Mouse (Mus musculus) heart, postnatal 0 days (tissue): Measurements from ENCODE around the gene Ank2. TPM values are rescaled to one million over a fixed set of nuclear protein-coding genes. Genes with fewer than 3 reads are reported as not detected.

Experiments used
- ATAC-seq: fragments of 200-750 bp; cut with Nextera tagmentation; 2 replicates; pipeline ENCODE4 v1.8.0; 2017; ENCODE audit warnings: low read depth, moderate number of reproducible peaks, moderate library complexity; ENCODE audit not compliant: insufficient read depth
- DNase-seq: peaks from one replicate; pipeline ENCODE4 v3.0.0-alpha.2; 2016; ENCODE audit warnings: low spot score
- H3K27ac ChIP-seq: fragments of 300-500 bp; sonication (generic); 2 replicates; pipeline ENCODE4 v1.5.1; 2014; ENCODE audit warnings: low read depth, mild to moderate bottlenecking
- H3K27me3 ChIP-seq: fragments of 300-500 bp; sonication (generic); 2 replicates; pipeline ENCODE4 v1.6.1; 2014; ENCODE audit warnings: low read length, mixed read lengths; ENCODE audit not compliant: control insufficient read depth, insufficient read depth
- H3K36me3 ChIP-seq: fragments of 300-500 bp; sonication (generic); replicated peaks from 2 replicates; pipeline ENCODE4 v1.6.1; 2014; ENCODE audit warnings: low read length, mixed read lengths; ENCODE audit not compliant: control insufficient read depth, insufficient read depth
- H3K4me1 ChIP-seq: fragments of 300-500 bp; sonication (generic); 2 replicates; pipeline ENCODE4 v1.6.1; 2014; ENCODE audit warnings: antibody characterized with exemption; ENCODE audit not compliant: control insufficient read depth, insufficient read depth
- H3K4me2 ChIP-seq: fragments of 300-500 bp; sonication (generic); 2 replicates; pipeline ENCODE4 v1.6.1; 2014; ENCODE audit warnings: low read depth, mild to moderate bottlenecking, low read length, moderate library complexity
- H3K4me3 ChIP-seq: fragments of 300-500 bp; sonication (generic); 2 replicates; pipeline ENCODE4 v1.5.1; 2014; ENCODE audit warnings: low read depth, low read length
- H3K9ac ChIP-seq: fragments of 300-500 bp; sonication (generic); replicated peaks from 2 replicates; pipeline ENCODE4 v1.6.1; 2014; ENCODE audit warnings: low read depth, low read length, mixed read lengths
- H3K9me3 ChIP-seq: fragments of 300-500 bp; sonication (generic); replicated peaks from 2 replicates; pipeline ENCODE4 v1.6.1; 2016; ENCODE audit warnings: low read length; ENCODE audit not compliant: control insufficient read depth
- CTCF ChIP-seq: IDR thresholded peaks from 2 replicates; pipeline ENCODE4 v1.5.1; 2016; ENCODE audit warnings: antibody characterized with exemption, control low read depth, low read depth
- EP300 ChIP-seq: IDR thresholded peaks from 2 replicates; pipeline ENCODE4 v1.6.1; 2016; ENCODE audit warnings: antibody characterized with exemption, low read depth
- WGBS: fragments of 180-500 bp; shearing (Covaris S2); extraction: QIAGEN DNeasy Blood & Tissue Kit; methylation state at CpG from one replicate; pipeline ENCODE4 v1.1.7; 2014; 5-methylcytosine and 5-hydroxymethylcytosine counted together
- polyA plus RNA-seq: library from polyadenylated mRNA; unstranded; fragments of >200 nt; fragmentation: Nextera tagmentation; extraction: Ambion mirVana; gene quantifications from 2 replicates; pipeline ENCODE4 v1.2.1, GENCODE M21; 2015
- total RNA-seq: library from RNA; depleted of rRNA; stranded (reverse); fragments of >200 nt; gene quantifications from 2 replicates; pipeline ENCODE4 v1.2.3, GENCODE M21; 2014; ENCODE audit warnings: low replicate concordance

Ank2 gene
- total and polyA plus RNA-seq, 2 experiments from 2014 or later = 45.1 to 138 TPM

DNA sequence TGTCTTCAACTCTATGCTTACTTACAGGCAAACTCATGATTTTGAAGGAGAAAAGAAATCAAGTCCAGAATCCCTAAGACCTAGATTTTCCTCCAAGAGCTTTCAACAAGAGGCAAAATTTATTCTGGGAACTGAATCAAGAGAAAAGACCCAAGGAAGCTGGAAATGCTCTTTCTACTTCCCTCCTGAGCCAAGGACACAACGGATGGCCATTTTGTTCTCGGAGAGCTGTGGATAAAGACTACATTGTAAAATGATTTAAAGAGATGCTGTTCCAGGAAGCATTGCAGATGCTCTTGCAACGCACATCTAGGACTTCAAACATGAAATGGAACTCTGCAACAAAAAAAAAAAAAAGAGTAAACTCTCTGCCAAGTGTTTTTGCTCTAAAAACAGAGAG lies 481.6 kb downstream of the Ank2 start:
- Histone ChIP-seq H3K9me3 (no peaks in the 10 kb centered on the region), H3K27ac (no peak overlapping the region), H3K9ac (no peak overlapping the region), H3K36me3 (peaks cover 29% of the 10 kb centered on the region; the same call in 1 of the 2 replicates), H3K4me3 (no peak overlapping the region), H3K4me2 (no peak overlapping the region), H3K27me3 (no peaks in the 10 kb centered on the region), H3K4me1 (no peaks in the 10 kb centered on the region)
- WGBS = 68% methylated on average over 3 of the region's 3 CpGs
- ATAC-seq (no peak), DNase-seq (no peak)
- TF ChIP-seq EP300 (no peak), CTCF (no peak)

DNA sequence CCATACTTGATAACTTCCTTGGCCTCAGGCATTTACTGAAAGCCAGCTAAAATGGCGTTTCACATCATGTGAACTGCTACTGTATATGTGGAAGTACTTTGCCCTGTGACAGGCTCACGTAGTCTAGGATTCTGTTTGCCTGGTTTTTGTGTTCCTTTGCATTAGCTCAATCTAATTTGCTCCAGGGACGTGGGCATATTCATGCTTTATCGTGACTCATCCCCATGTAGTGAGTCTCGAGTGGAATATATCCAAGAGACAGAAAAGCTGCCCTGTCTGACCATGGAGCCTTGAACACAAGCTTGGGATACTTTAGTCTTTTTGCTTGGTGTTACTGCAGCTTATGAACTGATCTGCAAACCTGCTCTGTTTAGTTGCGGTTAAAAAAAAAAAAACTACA lies 483.6 kb downstream of the Ank2 start:
- no peak overlapping the region for H3K4me2 ChIP-seq
- H3K4me3 ChIP-seq = no peak overlapping the region
- no peak for ATAC-seq
- H3K9ac ChIP-seq = no peak overlapping the region
- no peak for DNase-seq
- 89% methylated on average over 6 of the region's 6 CpGs for WGBS
- TF ChIP-seq CTCF (no peak), EP300 (no peak)
- peaks cover 26% of the 10 kb centered on the region; the same call in 1 of the 2 replicates for H3K36me3 ChIP-seq
- H3K4me1 ChIP-seq = no peaks in the 10 kb centered on the region
- H3K27ac ChIP-seq = no peak overlapping the region
- no peaks in the 10 kb centered on the region for H3K9me3 ChIP-seq
- no peaks in the 10 kb centered on the region for H3K27me3 ChIP-seq

DNA sequence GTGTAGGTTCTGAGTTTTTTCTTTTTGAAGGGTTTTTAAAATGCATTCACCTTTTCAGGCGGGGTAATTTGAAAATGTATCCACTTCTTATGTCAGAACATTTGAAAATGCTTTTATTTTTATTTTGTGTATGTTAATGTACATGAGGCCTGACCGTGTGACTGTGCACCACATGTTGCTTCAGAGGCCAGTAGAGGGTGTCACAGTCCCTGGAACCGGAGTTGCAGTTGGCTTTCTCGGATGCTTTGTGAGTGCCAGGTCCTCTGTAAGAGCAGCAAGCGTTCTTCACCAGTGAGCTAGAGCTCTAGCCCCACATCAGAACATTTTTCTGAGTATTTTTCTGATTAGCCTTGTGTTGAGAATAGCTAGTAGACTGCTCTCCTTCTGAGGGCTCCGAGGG lies 484.0 kb downstream of the Ank2 start:
- Histone ChIP-seq H3K36me3 (peaks cover 30% of the 10 kb centered on the region; the same call in 1 of the 2 replicates), H3K4me3 (no peak overlapping the region), H3K27me3 (no peaks in the 10 kb centered on the region), H3K9me3 (no peaks in the 10 kb centered on the region), H3K9ac (no peak overlapping the region), H3K4me2 (no peak overlapping the region), H3K4me1 (no peaks in the 10 kb centered on the region), H3K27ac (no peak overlapping the region)
- no peak for DNase-seq
- no peak for ATAC-seq
- no peak for TF ChIP-seq EP300
- peak; percentile 19; the same call in 1 of the 2 replicates for TF ChIP-seq CTCF
- WGBS = 81% methylated on average over 6 of the region's 6 CpGs

DNA sequence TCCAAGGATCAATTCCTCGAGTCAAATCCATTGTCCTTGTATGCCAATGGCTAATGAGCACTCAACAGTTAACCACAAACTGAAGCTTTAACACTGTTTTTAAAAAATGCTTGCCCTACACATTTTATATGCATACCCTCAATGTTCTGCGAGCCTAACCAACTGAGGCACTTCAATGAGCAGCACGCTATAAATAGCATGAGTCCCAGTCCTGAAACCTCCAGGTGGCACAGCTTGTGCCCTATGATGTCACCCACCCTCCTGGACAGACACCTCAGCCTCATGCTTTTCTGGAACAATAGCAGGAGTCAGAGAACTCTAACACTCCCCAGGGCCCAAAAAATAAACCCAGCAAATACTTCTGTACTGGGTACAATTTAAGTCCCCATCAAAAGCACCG lies 485.2 kb downstream of the Ank2 start:
- 60% methylated on average over 4 of the region's 4 CpGs for WGBS
- Histone ChIP-seq H3K9ac (no peak overlapping the region), H3K4me1 (no peaks in the 10 kb centered on the region), H3K27me3 (no peaks in the 10 kb centered on the region), H3K36me3 (peaks cover 34% of the 10 kb centered on the region; the same call in 1 of the 2 replicates), H3K4me3 (no peak overlapping the region), H3K9me3 (no peaks in the 10 kb centered on the region), H3K27ac (no peak overlapping the region), H3K4me2 (no peak overlapping the region)
- ATAC-seq = peak; percentile 78
- no peak for DNase-seq
- TF ChIP-seq EP300 = no peak
- no peak for TF ChIP-seq CTCF

DNA sequence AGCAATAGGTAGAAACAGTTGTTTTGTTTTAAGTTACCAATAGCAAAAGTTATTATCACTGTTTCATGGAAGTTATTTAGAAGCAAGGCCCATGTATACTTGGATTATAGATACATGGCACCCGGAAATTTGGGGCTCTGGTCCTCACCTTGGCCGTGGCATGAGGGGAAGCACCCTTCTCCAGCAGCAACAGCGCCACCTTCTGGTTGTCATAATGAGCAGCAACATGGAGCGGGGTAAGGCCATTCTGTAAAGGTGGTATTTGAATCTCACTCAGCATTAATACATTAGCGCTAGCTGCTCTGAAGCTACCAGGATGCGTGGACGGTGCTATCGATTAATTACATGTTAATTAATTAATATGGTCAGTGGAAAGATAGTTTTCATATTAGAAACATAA lies 486.6 kb downstream of the Ank2 start:
- Histone ChIP-seq H3K9me3 (no peaks in the 10 kb centered on the region), H3K4me2 (no peak overlapping the region), H3K4me3 (no peak overlapping the region), H3K4me1 (no peaks in the 10 kb centered on the region), H3K9ac (no peak overlapping the region), H3K27me3 (no peaks in the 10 kb centered on the region), H3K36me3 (peaks cover 44% of the 10 kb centered on the region), H3K27ac (no peak overlapping the region)
- DNase-seq = no peak
- TF ChIP-seq CTCF (peak; percentile 60), EP300 (no peak)
- WGBS = 59% methylated on average over 8 of the region's 8 CpGs
- ATAC-seq = no peak

DNA sequence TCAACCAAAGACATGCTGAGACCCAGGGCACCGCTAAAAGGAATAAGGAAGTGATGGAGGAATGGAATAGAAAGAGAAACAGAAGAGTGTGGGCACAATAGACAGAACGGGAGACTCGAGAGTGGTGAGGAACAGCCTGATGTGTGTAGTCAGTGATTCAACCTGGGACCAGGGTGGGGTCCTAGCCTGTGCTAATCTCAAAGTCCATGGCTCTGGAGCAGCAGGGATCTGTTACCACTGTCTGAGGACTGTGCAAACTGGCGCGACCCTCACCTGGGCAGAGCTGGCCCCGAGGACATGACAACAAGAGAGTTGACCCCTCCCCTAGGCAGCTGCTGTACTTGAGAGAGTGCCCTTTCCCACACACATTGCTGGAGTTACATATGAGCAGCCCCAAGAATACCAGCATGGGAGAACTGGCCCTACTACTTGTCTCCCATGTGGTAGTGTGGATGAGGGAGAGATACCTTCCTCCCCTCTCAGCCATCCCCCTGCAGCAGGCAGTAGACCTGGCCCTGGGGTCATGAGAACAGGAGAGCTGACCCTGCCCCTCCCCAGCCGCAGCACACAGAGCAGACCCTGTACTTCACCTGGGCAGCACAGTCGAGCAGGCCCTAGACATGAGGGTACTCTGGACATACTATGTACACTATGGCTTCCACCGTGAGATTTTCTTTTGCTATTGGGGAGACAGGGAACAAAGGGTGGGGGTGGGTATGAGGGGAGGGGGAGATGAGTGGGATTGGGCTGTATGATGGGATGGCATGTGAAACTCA lies 493.1 kb downstream of the Ank2 start:
- H3K36me3 ChIP-seq = peaks cover 36% of the 10 kb centered on the region
- no peaks in the 10 kb centered on the region for H3K9me3 ChIP-seq
- no peak for DNase-seq
- no peak overlapping the region for H3K4me2 ChIP-seq
- H3K4me3 ChIP-seq = no peak overlapping the region
- TF ChIP-seq EP300 (no peak), CTCF (no peak)
- no peaks in the 10 kb centered on the region for H3K27me3 ChIP-seq
- H3K9ac ChIP-seq = no peak overlapping the region
- no peak for ATAC-seq
- 0 out of 2 replicates have a peak overlapping the region, but pooled peaks have one; percentile 15 for H3K27ac ChIP-seq
- 88% methylated on average over 9 of the region's 9 CpGs for WGBS
- no peaks in the 10 kb centered on the region for H3K4me1 ChIP-seq
